Mouse (Mus musculus): ENCODE results near the gene Retreg3. TPM values are rescaled to one million over a fixed set of nuclear protein-coding genes. Genes with fewer than 3 reads are reported as not detected.
"Not testable (repeated sequence)": the region's sequence is repeated elsewhere in the genome, so short reads cannot be mapped to it uniquely, and the experiment has no call there.

Retreg3 gene
- total RNA-seq (2022) = 10 to 100 TPM; 50.1 to 52.2 (median 50.9) TPM

DNA sequence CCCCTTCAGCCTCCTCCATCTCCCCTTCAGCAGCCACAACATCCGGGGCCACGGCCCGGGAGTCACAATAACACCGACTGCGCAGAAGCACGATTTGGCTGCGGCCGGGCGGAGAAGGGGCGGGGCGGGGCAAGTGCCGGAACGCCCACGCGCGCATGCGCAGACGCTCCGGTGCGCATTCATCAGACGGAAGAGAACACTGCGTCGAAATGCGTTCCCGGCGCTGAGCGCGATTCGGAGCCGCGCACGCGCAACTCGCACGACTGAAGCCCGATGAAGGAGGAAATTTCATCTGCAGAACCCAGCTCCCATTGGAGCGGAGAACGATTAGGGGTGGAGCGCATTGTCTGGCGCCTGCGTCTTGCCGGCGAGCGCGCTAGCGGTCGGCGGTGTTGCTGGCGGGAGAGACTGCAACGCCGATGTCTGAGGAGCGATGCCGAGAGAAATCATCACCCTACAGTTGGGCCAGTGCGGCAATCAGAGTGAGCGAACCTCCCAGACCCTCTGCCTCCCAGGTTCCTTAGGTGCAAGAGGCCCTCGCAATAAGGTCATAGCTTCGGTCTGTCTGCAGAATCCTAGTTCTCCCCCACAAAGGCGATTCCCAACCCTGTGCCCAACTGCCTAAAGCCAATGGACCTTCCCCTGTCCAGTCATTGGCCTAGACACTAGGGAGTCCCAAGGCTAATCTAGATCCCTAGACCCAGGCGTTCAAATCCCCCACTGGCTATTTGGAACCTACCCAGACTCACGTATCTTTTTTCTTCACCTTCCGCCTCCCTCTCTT lies at the start of gene Retreg3, which contains the start of gene Tubg1:
TSS of gene Retreg3 (minus strand) at position 133 of the 784 bp plus-strand sequence.
TSS of gene Tubg1 (plus strand) at position 178 of the 784 bp plus-strand sequence.
- peak; percentile 99 for DNase-seq (ENCODE audit: low spot score in 2 of 2)

DNA sequence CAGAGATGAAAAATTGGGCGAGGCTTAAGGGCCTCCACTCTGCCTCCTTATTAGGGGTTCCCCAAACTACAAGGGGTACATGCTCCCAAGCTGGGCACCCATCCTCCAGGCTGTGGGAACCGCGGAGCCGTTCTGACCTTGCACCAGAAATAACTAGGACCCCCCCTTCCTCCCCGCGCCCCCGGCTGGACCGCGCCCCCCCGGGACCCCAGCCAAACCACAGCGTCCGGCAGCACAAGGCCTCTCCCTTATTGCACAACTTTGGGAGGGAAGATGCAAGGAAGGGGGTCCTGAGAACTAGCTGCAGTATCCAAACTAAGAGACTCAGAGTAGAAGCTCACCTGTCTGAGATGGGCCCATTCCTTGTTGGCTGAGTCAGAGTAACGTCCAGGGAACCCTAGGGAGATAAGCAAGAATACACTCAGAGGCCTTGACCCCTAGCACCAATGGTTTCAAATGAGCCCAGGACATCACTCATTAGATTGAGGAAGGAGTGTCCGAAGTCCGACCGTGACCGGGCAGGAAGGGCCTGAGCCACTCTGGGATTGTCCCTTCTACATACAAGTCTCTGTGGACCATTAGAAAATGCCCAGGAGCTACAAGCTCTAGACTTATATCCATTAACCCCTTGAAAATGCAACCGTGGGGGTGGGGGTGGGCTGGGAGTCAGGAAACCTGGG lies 48.7 kb upstream of the Retreg3 start:
- DNase-seq (ENCODE audit: low spot score in 2 of 2) = no peak

DNA sequence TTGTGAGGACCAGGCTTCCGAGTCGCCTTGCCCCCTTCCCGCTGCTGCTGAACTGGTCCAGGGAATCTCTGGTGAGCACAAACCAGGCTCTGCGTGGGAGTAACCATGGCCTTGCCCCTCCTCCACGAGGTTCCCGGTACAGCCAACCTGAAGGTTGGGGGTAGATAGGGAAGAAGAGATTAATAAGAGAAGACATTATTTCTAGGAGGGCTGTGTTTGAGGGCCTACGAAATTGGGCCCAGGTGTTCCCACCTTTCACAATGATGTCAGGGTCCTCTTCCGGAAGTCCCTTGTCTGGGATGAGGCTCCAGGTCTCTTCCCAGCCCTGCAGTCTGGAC lies 48.2 kb upstream of the Retreg3 start:
- peak in 1 of 2 experiments; percentile 9 for DNase-seq (ENCODE audit: low spot score in 2 of 2)

DNA sequence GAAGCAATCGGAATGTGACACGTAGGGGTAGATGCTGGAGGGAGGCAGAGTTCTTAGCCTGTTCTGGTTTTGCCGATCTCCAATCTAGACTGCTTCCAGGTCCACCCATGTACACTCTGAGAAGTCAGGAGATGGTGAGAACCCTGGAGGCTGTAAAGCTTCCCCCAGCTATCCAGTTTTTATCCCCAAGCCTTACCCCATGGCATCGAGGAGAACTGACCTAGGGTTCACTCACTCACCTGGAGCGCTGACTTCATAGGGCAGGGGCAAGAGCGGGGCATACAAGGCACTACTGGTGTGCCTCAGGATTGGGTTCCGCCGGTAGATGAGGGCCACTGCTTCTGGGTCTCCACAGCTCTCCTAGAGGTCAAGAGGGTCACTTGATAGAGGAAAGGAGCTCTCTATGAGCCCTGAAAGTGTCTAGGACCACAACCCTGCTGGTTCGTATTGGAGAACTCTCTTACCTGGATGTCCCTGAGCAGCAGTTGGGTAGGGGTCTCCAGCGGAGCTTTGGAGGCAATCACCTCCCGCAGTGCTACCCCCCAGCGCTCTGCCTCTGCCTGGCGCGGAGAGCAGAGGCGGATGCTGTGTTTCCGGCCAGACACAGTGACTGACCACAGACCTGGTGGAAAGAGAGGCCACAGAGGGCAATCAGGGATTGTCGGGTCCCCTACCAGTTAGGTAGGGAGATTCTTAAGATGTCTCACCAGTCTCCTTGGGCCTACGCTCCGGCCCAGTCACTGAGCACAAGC lies 47.7 kb upstream of the Retreg3 start:
- peak in 1 of 2 experiments; percentile 10 for DNase-seq (ENCODE audit: low spot score in 2 of 2)

DNA sequence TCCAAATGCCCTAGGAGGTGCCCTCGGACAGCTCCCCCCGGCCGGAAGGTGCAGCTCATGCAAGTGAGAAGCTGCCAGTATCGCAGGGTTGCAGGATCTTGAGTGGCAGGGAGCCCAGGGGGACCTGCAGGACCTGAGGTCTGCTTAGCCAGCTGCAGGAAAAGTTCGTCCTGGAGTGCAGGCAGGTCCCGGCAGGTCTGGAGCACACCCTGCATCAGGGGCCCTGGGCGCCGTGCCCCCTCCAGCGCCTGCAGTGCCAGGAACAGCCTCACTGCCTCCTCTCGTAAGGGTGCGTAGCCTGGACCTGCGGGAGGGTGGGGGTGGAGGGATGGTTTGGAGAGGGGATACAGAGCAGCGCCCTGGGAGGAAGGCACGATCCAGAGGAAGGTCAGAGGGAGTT lies 46.7 kb upstream of the Retreg3 start:
- DNase-seq (ENCODE audit: low spot score in 2 of 2) = peak in 1 of 2 experiments; percentile 6

GRCm38 (mm10) chr11:101164677-101165580 lies 45.2 kb upstream of the Retreg3 start:
- no peak for DNase-seq (ENCODE audit: low spot score in 2 of 2)

DNA sequence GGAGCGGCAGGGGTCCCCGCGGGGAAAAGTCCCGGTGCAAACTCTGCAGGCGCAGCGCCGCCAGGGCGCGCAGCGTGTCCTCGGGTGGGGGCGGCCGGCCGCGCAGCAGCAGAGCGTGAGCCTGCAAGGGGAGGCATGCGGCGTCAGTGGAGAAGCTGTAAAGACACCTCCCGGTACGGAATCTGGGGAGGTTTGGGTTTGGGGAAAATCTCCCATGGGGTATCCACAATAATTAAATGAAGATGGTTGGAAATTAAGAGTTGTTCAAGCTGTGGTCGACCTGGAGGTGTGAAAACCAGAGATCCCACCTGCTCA lies 44.6 kb upstream of the Retreg3 start:
- DNase-seq (ENCODE audit: low spot score in 2 of 2) = no peak

GRCm38 (mm10) chr11:101163476-101164350 lies 44.0 kb upstream of the Retreg3 start:
- peak in 1 of 2 experiments; percentile 6 for DNase-seq (ENCODE audit: low spot score in 2 of 2)

DNA sequence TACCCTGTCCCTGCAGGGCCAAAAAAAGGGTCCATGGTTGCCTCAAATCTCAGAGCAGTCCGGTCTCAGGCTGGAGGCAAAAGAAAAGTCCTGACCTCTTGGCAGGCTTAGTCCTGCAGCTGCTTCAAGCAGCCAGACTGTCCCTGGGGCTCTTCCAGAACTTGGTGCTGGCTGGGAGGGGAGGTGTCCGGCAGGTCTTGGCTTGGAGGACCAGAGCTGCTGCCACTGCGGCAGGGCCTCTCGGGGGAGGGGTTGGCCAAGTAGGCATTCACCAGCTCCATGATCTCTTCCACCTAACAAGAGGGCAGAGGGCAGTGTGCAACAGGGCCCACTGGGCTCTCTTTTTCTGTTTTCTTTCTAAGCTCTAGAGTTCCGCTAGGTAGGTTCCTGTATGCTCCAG lies 43.1 kb upstream of the Retreg3 start:
- no peak for DNase-seq (ENCODE audit: low spot score in 2 of 2)

GRCm38 (mm10) chr11:101162301-101162700 lies 42.6 kb upstream of the Retreg3 start:
- no peak for DNase-seq (ENCODE audit: low spot score in 2 of 2)

DNA sequence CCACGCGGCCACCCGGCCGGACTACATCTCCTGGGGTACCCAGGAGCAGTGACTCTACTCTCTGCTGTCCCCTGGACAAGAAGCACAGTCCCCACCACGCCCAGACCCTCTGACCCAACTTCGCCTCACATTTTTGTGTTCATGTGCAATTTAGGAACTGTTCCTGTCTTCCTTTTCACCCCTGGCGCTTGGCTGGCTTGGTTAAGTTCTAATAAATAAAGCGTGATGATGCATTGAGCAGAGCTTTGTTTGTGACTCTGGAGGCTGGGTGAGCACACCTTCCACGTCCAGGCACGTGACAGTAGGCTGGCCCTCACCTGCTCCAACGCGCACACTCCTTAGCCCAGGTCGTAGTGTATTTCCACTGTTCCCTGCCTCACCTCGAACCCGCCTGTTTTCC lies 41.9 kb upstream of the Retreg3 start:
- no peak for DNase-seq (ENCODE audit: low spot score in 2 of 2)

GRCm38 (mm10) chr11:101160981-101161505 lies 41.4 kb upstream of the Retreg3 start:
- not testable (repeated sequence) for DNase-seq (ENCODE audit: low spot score in 2 of 2)

DNA sequence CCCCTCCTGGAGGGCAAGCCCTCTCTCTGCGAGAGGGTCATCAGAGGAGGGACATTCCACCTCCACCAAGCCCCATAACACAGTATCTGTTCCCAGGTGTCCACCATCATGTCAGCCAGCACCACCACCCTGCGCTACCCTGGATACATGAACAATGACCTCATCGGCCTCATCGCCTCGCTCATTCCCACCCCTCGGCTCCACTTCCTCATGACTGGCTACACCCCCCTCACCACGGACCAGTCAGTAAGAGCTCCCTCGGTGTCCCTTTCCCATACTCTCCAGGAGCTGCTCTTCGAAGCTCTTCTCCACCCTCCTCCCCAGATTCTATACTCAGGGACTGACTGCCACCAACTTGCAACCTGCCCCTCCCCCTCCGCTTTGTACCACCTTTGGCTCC lies 40.5 kb upstream of the Retreg3 start:
- DNase-seq (ENCODE audit: low spot score in 2 of 2) = not testable (repeated sequence)

DNA sequence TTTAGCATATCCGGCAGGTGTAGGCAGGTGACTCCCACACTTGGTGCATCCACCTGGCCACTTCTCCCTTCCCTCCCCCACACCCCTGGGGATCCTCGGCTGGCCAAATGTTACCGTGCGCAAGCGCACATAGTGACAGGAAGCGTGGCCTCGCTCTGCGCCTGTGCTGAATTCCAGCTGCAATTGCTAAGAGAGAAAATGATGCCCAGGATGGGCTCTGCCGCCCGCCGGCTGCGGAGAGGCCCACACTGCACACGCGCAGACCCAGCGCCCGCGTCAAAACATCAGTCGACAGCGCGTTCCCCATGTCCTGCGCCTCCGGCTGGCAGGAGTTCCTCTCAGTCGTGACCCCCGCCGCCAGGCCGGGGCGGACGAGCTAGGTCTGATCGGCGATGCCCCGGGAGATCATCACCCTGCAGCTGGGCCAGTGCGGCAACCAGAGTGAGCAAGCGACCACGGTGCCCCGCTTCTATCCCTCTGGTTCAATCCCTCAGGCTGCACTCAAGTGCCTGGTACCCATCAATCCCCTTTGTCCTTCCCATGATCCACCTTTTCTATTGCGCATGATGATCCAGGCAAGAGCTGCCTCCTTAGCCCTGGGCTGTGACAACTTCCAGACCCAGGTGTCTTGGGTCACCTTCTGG lies 36.2 kb upstream of the Retreg3 start, which contains the start of gene Tubg2:
TSS of gene Tubg2 (plus strand) at position 180 of the 644 bp plus-strand sequence.
- peak; percentile 58 to 83 for DNase-seq (ENCODE audit: low spot score in 2 of 2)

DNA sequence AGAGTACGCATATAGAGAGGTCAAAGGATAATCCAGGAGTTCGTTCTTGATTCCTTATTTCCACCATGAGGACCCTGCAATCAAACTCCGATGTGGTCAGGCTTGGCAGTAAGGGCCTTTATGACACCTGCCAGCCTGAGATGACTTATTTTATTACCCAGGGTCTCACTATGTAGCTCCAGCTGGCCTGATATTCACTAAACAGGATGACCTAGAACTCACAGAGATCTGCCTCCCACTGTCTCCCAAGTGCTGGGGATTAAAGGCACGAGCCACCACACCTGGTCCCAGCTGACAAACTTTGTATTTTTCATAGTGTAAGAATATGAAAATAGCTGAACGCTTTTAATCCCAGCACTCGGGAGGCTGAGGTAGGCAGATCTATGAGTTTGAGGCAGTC lies 35.5 kb upstream of the Retreg3 start:
- DNase-seq (ENCODE audit: low spot score in 2 of 2) = no peak

GRCm38 (mm10) chr11:101154648-101155047 lies 35.0 kb upstream of the Retreg3 start:
- DNase-seq (ENCODE audit: low spot score in 2 of 2) = no peak

DNA sequence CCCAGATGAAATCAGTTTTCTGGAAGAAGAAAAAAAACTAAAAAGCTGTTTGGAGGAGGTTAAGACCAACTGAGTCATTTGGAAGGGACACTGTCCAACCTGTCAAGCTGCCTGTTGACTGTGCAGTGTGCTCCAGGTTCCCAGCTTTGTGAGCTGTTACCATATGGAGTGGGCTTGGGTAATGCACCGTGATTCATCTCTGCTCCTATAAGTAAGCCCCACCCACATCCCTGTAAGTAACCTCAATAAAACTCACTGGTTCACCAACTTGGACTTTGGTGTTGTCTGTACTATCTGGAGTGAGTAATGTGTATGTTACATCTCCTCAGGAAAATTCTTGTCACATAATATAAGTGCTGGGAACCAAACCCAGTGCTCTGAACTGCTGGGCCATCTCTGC lies 33.1 kb upstream of the Retreg3 start:
- DNase-seq (ENCODE audit: low spot score in 2 of 2) = no peak

- no peak for DNase-seq (ENCODE audit: low spot score in 2 of 2)
Observed at GRCm38 (mm10) chr11:101151063-101151462, 31.4 kb upstream of the Retreg3 start.

Data from left cerebral cortex, adult 8-10 months (tissue).